Mouse (Mus musculus): Measurements from ENCODE around the gene Ier5. TPM values are rescaled to one million over a fixed set of nuclear protein-coding genes. Genes with fewer than 3 reads are reported as not detected.

The Ier5 gene
- polyA plus RNA-seq, 1 experiment from 2014 or later = 15.1 TPM

DNA sequence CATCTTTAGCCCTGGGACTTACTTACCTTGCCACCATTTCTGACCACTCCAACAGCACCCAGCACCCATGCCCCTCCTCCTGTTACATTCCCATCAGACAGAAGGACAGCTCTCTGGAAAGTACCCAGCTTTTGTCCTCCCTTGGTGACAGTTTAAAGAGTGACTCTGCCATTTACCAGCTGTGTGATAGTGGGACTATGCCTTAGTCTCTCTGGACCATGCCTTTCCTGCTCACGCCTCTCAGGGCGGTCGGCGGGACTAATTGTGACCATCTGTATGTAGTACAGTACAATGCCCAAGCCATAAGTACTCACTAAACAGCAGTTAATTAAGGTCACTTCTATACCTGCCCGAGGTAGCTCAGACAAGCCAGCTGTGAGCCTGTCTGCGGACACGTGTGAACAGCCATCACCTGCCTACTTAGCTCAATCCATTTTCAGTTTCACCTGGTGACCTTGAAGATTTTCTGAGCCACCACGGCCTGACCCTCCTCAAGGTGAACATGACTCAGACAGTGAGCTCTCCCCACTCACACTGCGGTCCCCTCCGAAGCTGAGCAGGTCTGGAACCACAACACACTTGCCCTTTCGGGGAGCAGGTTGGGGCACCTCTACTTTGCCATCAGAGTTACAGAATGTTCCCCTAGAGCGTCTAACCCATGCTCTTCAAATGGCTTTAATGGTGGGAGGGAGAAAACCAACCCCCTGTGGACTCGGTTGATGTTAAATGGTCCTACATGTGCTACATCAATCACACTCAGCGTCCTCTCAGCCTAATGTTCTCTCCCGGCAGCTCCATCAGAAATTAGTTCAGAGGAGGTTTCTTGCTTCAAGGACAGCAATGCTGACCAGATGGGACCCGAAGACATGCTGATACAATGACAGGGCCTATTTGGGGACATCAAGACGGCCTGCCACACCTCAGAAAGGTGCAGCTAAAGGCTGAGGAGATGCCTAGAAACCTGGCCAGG, 38.3 kb downstream of the Ier5 start:
- 63% methylated on average over 17 of the region's 17 CpGs for WGBS
- H3K4me2 ChIP-seq = no peak overlapping the region
- H3K4me1 ChIP-seq (ENCODE audit: insufficient read depth) = peaks cover 21% of the 10 kb centered on the region
- H3K27ac ChIP-seq (ENCODE audit: low read depth) = no peak overlapping the region
- TF ChIP-seq CTCF (IDR thresholded peaks at IDR 0.05; ENCODE audit: low read depth) = no peak
- no peaks in the 10 kb centered on the region for H3K27me3 ChIP-seq (ENCODE audit: insufficient read depth, low read length)
- no peak overlapping the region for H3K9ac ChIP-seq
- ATAC-seq (ENCODE audit: insufficient read depth) = peak; percentile 69
- no peak overlapping the region for H3K4me3 ChIP-seq (ENCODE audit: low read depth, low read length)
- H3K9me3 ChIP-seq (ENCODE audit: low read depth, low read length) = no peaks in the 10 kb centered on the region
- DNase-seq = peak; percentile 70
- no peaks in the 10 kb centered on the region for H3K36me3 ChIP-seq (ENCODE audit: insufficient read depth)

DNA sequence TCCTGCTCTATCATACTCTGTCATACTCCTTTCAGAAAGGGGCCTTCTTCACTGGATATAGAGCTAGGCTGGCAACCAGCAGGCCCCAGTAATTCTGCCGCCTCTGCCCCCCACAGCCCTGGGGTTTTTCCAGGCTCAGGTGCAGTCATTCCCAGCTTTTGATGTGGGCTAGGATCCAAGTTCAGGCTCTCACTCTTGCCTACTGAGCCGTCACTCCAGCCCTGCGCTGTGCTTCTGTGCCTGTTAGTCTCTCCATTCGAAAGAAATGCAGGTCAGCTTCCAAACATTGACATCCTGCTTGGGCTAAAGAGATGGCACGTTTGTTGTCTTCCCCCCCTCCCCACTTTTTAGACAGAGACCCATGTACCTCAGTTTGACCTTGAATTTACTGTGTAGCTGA, 39.2 kb downstream of the Ier5 start:
- Histone ChIP-seq H3K27me3 (ENCODE audit: insufficient read depth, low read length) (no peaks in the 10 kb centered on the region), H3K9ac (no peak overlapping the region), H3K9me3 (ENCODE audit: low read depth, low read length) (no peaks in the 10 kb centered on the region), H3K27ac (ENCODE audit: low read depth) (no peak overlapping the region), H3K4me2 (no peak overlapping the region), H3K4me1 (ENCODE audit: insufficient read depth) (peaks cover 21% of the 10 kb centered on the region), H3K4me3 (ENCODE audit: low read depth, low read length) (no peak overlapping the region), H3K36me3 (ENCODE audit: insufficient read depth) (no peaks in the 10 kb centered on the region)
- TF ChIP-seq CTCF (IDR thresholded peaks at IDR 0.05; ENCODE audit: low read depth) = no peak
- ATAC-seq (ENCODE audit: insufficient read depth) (no peak), DNase-seq (no peak)
- 50% methylated on average over 5 of the region's 5 CpGs for WGBS

DNA sequence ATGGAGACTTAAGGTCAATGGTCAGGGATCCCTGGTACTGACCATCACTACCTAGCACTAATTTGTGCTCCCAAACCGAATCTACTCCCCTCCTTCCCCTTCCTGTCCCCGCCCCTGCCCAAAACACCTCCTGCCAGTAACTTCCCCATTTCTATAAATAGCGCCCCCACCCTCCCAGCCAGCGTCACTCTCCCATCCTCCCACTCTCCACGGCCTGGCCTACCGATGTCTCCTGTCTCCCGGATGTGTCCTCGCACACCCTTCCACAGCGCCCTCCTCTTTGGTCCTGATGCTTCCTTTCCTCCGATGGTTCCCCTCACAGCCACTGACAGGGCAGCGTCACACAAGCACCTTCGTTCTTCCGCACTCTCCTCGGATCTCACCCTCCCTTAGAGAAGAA, 39.9 kb downstream of the Ier5 start:
- Histone ChIP-seq H3K36me3 (ENCODE audit: insufficient read depth) (no peaks in the 10 kb centered on the region), H3K4me2 (peak overlapping the region; percentile 5; the same call in 1 of the 2 replicates), H3K9me3 (ENCODE audit: low read depth, low read length) (no peaks in the 10 kb centered on the region), H3K9ac (no peak overlapping the region), H3K4me1 (ENCODE audit: insufficient read depth) (peaks cover 26% of the 10 kb centered on the region), H3K27ac (ENCODE audit: low read depth) (no peak overlapping the region; the same call in 1 of the 2 replicates), H3K4me3 (ENCODE audit: low read depth, low read length) (no peak overlapping the region), H3K27me3 (ENCODE audit: insufficient read depth, low read length) (no peaks in the 10 kb centered on the region)
- DNase-seq = peak; percentile 47
- WGBS = 20% methylated on average over 14 of the region's 14 CpGs
- no peak; the same call in 1 of the 2 replicates for TF ChIP-seq CTCF (IDR thresholded peaks at IDR 0.05; ENCODE audit: low read depth)
- peak; percentile 36; the same call in 1 of the 2 replicates for ATAC-seq (ENCODE audit: insufficient read depth)

DNA sequence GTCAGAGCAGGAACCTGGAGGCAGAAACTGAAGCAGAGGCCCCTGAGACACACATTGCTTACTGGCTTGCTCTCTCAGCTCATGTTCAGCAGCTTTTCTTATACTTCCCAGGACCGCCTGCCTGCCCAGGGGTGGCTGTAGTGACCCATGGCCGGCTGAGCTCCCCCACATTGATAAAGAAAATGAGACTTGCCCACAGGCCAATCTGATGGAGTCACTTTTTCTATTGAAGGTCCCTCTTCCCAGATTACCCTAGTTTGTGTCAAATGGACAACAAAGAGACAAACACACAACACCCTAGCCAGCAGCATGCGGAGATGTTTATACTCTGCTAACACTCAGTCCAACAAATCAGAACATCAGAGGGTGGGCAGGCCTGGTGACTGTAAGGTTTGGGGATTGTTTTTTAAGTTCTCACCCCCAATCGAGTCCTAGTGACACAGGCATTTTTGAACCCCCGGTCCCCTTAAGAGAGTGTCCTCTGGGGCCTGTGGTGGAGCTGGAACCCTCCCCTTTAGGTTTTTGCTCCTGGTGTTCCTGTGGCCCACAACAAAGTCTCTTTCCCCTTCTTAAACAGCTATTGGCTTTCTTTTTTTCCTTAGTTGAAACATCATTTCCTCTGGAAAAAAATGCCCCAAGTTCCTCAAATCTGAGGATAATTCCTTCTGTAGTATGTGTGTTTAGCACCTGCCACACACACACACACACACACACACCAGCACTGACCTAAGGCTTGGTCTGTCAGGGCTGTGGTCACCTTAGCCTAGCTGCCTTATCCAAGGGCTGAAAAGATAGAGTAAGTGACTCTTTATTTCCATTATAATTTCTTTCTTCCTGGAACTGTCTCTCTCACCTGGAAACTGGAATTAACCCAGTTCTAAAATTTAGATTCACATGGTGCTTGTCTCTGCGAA, 41.1 kb downstream of the Ier5 start:
- DNase-seq (no peak), ATAC-seq (ENCODE audit: insufficient read depth) (no peak)
- Histone ChIP-seq H3K27me3 (ENCODE audit: insufficient read depth, low read length) (no peaks in the 10 kb centered on the region), H3K36me3 (ENCODE audit: insufficient read depth) (no peaks in the 10 kb centered on the region), H3K9me3 (ENCODE audit: low read depth, low read length) (no peaks in the 10 kb centered on the region), H3K4me3 (ENCODE audit: low read depth, low read length) (no peak overlapping the region), H3K4me2 (no peak overlapping the region), H3K9ac (no peak overlapping the region), H3K4me1 (ENCODE audit: insufficient read depth) (peaks cover 27% of the 10 kb centered on the region), H3K27ac (ENCODE audit: low read depth) (no peak overlapping the region)
- WGBS = 63% methylated on average over 6 of the region's 6 CpGs
- no peak for TF ChIP-seq CTCF (IDR thresholded peaks at IDR 0.05; ENCODE audit: low read depth)

DNA sequence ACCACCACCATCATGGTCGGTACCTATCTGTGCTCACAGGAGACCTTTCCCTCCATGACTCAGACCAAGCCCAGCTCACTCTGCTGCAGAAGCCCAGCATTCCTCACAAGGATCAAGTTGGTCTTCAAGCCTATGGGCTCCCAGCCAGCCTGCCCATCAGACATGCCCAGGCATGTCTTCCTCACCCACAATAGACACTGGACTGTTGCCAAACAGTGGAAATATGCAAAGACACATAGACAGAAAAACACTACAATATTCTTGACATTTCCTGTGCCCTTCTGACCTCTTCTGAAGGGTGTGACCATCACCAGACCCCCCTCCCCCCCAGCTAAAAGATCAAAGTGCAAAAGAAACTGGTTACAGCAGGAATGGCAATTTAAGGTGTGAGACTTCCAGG, 43.3 kb downstream of the Ier5 start:
- Histone ChIP-seq H3K36me3 (ENCODE audit: insufficient read depth) (no peaks in the 10 kb centered on the region), H3K27me3 (ENCODE audit: insufficient read depth, low read length) (no peaks in the 10 kb centered on the region), H3K27ac (ENCODE audit: low read depth) (no peak overlapping the region), H3K9me3 (ENCODE audit: low read depth, low read length) (no peaks in the 10 kb centered on the region), H3K4me2 (no peak overlapping the region), H3K4me3 (ENCODE audit: low read depth, low read length) (no peak overlapping the region), H3K9ac (no peak overlapping the region), H3K4me1 (ENCODE audit: insufficient read depth) (peaks cover 47% of the 10 kb centered on the region)
- whole genome bisulfite sequencing = 91% methylated on average over 1 of the region's 1 CpGs
- peak; percentile 70 for DNase-seq
- no peak for ATAC-seq (ENCODE audit: insufficient read depth)
- no peak for TF ChIP-seq CTCF (IDR thresholded peaks at IDR 0.05; ENCODE audit: low read depth)

DNA sequence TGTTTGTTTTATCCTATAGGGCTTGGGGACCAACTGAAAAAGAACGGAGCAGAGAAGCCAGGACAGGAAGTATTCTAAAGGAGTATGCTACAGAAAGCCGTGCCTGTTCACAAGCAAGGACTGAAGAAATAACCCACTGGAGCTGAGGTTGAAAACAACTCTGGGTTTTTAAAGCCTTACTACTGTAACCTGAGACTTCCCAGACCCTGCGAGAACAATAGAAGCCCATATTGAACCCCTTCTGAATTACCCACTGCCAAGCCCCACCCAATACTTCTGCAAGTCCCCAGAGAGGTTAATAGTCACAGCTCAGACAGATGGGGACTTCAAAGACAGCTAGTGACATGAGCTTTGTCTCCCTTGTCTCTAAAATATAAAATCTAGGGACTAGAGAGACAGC, 44.4 kb downstream of the Ier5 start:
- no peak for DNase-seq
- ATAC-seq (ENCODE audit: insufficient read depth) = no peak
- Histone ChIP-seq H3K4me2 (no peak overlapping the region), H3K9ac (no peak overlapping the region), H3K27me3 (ENCODE audit: insufficient read depth, low read length) (no peaks in the 10 kb centered on the region), H3K27ac (ENCODE audit: low read depth) (no peak overlapping the region; the same call in 1 of the 2 replicates), H3K9me3 (ENCODE audit: low read depth, low read length) (no peaks in the 10 kb centered on the region), H3K4me3 (ENCODE audit: low read depth, low read length) (no peak overlapping the region), H3K4me1 (ENCODE audit: insufficient read depth) (peaks cover 49% of the 10 kb centered on the region), H3K36me3 (ENCODE audit: insufficient read depth) (no peaks in the 10 kb centered on the region)
- 30% methylated on average over 3 of the region's 3 CpGs for WGBS
- no peak for TF ChIP-seq CTCF (IDR thresholded peaks at IDR 0.05; ENCODE audit: low read depth)
